Mouse (Mus musculus) bone marrow, adult 2 months (tissue): ENCODE data around the gene Map2k2.

Source experiments
- CTCF ChIP-seq: fragments of 200-500 bp; IDR thresholded peaks from 2 replicates; pipeline ENCODE4 v1.5.1; 2011; ENCODE audit warnings: low read length, control low read depth; ENCODE audit not compliant: control insufficient read depth, insufficient read depth
- POLR2A ChIP-seq: fragments of 200-500 bp; IDR thresholded peaks from 2 replicates; pipeline ENCODE4 v1.6.1; 2011; ENCODE audit warnings: low read depth, mild to moderate bottlenecking, control low read depth, low read length, borderline replicate concordance; ENCODE audit not compliant: control insufficient read depth

GRCm38 (mm10) chr10:81168087-81168431 is 62.3 kb downstream of the Map2k2 start:
- TF ChIP-seq CTCF (no peak), POLR2A (no peak)
